Mouse (Mus musculus) 416B (cell line): ENCODE results near the gene 1700025G04Rik.

Experiments
- DNase-seq: peaks from one replicate; pipeline ENCODE4 v3.0.0; 2011; ENCODE audit warnings: low read depth

The 1700025G04Rik gene

DNA sequence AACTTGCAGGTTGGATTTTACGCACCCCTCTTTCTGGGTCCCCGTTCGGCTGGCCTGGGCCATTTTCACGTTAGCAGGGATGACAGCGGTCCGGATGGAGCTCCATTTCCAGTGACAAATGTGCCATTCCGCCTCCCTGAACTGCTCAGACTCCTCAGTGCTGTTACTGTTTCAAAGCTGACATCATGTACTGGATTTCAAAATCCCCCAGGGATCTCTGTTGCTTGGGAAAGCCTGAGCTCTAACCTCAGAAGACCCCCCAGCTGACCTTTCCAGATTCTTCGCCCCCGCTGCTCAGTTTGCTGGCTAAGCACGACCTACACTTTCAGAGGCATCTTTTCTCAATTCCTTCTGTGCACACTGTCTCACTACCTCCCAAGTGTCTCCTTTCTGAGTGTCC, 128.7 kb downstream of the 1700025G04Rik start:
- no peak for DNase-seq

DNA sequence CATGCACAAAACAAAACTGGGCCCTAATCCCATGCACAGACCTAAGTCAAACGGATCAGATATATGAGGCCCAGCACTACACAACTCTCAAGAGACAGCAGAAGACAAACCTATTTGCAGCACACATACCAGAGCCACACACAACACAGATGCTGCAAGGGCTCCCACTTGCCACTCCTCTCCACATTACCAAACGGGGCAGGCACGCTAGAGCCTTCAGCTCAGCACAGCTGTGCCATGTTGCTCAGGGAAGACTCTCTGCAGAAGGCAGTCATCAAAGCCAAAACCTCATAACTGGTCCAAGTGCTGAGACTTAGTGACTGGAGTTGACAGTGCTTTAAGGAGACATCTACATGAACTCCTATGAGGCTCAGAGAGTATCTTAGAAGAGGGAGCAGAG, 130.9 kb downstream of the 1700025G04Rik start:
- DNase-seq, result no peak

DNA sequence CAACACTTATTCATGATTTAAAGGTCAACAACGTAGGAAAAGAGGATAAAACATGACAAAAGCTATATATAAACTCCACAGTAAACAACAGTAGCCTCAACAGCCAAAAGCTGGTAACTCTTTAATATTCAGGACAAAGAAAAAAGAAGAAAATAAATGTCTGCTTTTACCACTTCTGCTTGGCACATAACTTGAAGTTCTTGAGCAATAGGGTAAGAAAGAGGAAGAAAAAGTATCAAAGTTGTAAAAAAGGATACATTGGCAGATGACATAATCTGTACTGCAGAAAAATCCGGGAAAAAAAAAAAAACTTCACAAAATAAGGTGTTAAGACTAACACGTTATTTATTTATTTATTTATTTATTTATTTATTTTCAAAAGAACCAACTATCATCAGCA, 131.5 kb downstream of the 1700025G04Rik start:
- DNase-seq, result peak; percentile 63

DNA sequence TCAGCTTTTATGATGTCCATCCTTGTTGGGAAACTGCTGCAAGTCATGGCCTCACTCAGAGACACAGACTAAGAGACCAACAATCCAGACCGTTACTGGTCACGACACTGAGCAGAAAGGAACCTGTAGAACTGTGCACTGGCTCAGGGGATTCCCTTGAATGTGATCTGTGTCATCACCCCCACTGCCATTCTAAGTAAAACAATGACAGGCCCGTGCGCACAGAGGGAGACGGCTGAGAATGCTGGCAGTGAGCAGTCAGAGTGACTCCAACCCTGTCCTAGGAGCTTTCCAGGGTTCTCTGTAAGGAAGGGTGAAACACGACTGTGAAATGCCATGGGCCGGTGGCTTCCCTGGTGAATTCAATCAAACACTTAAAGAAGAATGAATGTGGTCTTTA, 132.3 kb downstream of the 1700025G04Rik start:
- no peak for DNase-seq

DNA sequence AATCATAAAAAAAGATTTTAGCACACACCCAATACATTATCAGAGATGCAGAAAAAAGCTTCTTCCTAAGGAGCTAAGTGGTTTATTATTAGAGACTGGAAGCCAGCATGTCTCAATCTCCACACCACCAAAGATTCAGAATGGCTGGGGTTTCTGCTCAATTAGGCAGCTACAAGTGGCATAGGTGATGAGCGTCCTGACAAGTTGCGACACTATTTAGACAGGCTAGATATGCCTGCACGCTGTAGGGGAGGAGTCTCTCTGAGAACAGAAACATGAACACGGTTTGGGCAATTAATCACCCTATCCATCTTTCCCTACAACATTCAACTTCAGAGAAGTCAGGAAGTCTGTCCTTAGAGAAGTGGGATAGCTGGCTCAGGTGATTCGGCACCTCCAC, 134.1 kb downstream of the 1700025G04Rik start:
- peak; percentile 52 for DNase-seq

DNA sequence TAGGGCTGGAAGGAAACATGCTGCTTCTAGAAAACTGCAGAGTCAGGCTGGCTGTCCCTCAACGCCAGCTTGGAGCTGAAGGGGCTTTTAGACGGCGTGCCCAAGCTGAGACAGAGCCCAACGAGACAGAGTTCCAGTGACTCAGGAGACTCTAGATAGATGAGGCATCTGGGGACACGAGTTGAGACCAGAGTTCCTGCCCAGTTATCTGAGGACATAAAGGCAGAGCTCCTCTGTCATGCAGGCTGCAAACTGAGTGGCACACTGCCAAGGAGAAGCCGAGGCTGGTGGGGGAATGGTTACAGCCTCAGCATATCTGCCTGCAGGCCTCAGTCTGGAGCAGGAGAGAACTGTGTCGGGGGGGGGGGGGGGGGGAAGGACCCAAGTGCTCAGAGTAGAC, 136.4 kb downstream of the 1700025G04Rik start:
- DNase-seq, result peak; percentile 86

DNA sequence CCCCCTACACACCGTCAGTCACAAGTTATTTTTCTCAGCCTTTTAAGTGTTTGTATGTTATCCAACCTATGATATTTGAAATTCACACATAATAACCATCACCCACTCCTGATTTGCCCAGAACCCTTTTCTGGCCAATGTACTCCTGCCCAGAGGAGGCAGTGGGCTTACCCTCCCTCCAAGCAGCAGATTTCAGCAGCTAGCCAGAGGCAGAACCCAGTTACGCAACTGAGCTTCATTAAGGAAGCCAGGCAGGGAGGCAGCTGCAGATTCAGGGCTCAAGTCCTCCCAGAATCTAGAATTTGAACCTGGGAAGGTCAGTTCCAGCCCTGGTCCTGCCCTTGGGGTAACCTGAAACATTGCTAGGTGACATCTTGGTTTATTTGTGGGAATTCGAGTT, 141.9 kb downstream of the 1700025G04Rik start:
- peak; percentile 75 for DNase-seq

DNA sequence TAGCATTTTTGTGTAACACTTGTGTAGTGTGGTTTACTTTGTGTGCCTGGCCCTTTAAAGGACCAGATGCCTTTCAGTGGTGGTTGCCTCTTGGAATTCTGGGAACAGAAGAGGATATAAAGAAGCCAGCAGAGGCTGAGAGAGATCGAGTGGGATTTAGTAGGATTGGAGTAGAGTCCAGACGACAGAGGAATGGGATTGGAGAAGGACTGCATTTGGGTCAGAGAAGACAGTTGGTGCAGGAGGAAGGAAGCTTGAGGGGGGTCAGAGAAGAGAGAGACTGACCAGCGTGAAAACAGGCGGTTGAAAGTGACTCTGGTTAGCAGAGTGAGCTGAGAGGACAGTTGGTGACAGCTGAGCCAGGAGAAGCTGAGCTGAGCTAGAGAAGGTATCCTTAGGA, 142.4 kb downstream of the 1700025G04Rik start:
- peak; percentile 60 for DNase-seq

DNA sequence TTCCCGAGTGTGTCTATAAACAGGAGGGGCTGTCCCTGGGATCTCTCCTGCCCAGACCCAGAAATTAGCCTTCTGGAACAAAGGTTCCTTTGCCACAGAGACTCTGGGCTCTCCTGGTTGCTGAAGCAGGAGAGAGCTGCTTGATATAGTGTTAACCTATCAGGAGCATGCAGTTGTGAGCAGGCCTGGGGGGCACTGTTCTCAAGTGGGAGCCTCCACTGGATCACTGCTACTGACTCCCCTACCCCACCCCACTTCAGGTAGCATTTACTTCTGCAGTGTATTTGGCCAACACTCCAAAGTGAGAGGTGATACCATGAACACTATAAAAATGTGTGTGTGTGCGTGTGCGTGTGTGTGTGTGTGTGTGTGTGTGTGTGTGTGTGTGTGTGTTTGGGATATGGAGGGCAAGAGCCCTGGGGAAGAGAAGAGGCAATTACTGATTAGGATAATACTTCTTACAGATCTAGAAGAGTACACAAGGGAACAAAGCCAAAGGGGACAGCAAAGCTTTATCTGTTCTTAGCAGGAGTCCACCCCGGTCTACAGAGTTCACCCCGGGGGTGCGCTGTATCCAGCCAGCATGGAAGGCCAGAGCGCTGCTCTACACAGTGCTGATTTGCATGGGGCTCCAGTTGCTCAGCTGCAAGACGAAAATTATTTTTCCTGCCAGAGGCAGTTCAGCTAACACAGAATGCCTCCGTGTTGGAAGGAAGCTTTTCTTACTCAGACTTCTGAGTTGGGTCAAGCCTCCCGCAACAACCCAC, 145.3 kb downstream of the 1700025G04Rik start:
- DNase-seq, result no peak

DNA sequence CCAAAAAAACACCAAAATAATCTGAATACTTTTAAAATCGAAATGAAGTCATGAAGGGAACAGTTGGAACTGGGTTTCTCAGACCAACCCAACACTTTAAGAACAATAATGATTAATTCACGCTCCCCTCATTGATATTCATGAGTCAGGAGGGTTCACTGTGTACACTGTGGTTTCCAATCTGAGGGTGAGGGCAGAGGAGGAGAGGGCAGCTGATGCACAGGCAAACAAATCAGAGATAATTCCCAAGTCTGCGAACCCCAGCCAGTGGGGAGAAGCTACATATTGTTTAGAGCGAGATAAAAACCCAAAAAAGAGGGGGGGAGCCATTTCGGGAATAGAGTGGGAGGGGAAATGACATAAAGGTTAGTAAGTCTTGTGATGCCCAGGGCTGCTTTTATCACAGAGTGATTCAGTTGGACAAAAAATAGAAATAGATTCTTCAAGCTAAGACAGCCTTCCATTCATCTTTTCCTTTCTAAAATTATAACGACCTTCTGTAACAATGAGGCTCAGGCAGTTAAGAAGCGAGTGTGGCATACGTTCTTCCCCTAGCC, 146.2 kb downstream of the 1700025G04Rik start:
- DNase-seq, result no peak

DNA sequence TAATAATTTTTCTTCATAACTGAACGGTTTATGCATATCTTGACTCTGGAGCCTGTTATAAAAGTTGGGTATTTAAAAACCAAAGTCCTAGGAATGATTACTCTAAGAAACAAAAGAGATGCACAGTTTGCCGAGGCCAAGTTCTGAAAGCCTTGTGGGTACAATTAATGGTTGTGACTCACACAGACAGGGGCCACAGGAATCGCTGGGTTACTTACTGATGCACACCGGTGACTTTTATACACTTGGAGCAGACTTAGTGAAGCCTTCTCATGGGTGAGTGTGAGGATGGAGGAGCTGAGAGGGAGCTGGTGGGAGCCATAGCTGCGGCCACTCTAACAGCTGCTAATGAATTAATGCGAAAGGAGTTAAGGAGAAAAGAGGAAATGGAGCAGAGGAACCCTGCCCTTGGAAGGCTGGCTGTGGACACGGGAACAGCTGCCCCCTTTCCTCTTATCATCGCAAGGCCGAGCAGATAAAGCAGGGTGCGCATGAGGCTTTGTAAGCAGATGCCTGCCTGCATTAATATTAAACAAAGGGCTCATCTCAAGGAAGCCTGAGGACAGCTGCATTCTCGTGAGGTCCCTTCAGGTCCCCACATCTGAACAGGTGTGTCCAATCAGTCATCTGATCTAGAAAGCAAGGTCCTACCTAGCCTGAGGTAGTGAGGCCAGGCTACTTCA, 146.8 kb downstream of the 1700025G04Rik start:
- DNase-seq, result no peak

DNA sequence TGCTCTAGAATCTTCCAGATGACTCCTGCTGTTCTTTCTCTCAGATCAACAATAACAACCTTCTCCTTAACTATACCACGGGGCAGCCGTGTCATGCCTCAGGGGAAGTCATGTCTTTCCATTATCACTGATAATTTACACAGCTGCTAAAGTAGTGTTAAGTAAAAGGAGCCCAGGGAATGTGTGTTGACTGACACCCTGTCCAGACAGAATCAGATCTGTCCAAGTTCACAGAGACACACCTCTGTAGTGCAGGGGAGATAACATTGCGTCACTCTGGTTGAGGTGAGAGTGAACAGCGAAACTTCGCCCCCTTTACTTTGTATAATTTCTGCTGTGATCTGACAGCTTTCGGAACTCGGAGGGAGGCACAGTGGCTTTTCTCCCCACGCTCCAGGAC, 149.9 kb downstream of the 1700025G04Rik start:
- DNase-seq, result peak; percentile 27

DNA sequence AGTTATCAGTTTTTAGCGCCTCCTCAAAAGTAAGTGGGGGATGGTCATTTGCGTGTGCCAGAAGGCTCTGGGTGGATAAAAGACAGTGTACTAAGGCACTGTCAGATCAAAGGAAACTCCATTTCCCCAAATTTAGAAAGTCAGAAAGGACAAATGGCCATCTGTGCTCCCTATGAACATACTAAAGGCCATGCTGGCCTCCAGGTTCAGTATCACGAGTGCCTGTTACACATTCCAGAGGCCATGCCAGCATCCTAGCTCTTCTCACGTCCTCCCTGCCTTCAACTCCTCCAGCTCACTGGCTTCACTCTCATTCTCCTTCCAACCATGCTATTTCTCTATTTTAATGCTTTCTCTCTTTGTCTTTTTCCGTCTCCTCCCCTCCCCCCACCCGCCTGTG, 150.4 kb downstream of the 1700025G04Rik start:
- DNase-seq, result no peak

DNA sequence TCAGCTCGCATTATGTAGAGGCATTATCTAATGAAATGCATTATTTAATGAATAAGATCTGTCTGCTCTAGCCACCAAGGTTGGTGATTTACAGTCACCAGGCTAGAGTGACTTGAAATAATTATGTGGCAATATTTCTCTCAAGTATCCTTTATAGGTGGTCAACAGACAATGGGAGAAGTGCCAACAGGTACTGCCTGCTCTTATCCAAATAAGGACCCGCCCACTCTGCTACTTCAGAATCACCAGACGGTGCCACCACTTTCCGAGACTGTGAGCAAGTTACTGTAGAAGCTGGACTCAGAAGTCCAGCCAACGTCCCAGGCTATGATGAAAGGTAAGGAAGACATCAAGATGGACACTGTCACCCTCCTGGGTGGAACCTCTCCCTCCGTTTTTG, 156.3 kb downstream of the 1700025G04Rik start:
- DNase-seq, result no peak

DNA sequence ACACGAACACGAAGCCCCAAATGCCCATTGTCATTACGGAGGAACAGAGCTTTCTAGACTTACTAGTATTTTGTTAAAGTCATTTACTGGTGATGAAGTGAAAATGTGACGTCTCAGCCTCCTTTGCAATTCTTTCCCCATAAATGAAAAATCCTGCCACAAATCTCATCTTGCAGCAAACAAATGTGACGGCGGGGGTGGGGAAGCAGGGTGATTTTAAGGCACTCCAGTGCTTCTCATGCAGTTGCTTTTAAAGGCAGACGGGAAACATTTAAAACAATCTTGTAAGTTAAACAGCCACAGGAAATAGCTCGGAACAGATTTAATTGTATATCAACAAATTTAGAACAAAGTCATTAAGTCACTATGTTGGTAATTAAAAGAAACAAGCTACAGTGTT, 163.1 kb downstream of the 1700025G04Rik start:
- DNase-seq, result no peak

DNA sequence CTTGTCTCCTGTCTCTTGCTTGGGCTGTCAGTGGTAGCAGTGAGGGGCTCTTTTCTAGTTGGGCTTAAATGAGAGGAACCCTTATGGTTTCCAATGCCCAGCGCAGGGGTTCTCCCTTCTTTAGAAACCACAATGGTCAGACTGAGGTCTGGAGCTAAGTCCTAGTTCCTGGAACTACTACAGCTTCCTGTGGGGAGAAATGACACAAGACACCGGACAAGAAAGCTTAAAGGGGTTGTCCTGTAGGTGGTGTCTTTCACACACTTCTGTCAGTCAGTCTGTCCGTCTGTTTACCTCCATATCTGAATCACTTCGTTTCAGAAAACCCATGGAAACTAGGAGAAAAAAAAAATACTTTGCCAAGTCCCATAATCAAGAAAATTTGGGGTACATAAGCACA, 163.8 kb downstream of the 1700025G04Rik start:
- peak; percentile 71 for DNase-seq

DNA sequence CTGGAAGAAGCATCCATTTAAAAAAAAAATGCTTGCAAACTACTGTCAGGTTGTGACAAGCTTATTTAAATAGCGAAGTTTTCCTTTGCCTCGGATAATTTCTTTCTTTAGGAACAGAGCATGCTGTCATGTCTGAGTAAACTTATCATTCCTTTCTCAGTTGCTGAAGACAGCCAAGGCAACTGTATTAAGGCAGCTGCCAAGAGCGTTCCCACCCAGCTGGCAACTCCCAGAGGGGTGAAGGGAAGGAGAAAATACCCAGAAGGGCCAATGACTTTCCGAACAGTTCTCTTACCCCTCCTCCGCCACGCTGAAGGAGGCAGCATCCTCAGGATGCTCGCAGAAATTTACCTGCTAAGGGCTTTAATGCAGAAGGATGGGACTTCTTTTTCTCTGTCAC, 164.2 kb downstream of the 1700025G04Rik start:
- DNase-seq, result no peak

DNA sequence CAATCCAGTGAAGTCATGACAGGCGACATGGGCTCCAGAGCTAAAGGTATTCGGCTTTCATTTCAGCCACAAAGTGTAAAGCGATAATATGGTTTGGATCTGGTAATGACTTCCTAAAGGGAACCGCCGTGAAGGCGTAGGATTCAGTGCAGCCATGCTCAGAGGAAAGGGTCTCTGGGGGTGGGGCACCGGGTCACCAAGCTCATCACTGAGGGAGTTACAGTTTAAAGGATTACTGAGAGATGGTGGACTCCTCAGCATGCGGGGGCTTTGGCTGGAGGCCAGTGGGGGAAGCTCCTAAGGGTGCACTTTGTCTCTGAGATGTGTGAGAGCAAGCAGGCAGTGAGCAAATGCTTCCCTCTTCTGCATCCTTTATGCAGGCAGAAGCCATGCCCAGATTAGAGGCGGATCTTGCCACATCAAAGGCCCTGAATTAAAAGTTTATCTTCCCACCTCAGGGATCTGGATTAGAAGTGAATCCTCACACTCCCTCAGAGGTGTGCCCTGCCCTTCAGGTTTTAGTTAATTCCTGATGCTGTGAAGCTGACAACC, 171.0 kb downstream of the 1700025G04Rik start:
- no peak for DNase-seq

DNA sequence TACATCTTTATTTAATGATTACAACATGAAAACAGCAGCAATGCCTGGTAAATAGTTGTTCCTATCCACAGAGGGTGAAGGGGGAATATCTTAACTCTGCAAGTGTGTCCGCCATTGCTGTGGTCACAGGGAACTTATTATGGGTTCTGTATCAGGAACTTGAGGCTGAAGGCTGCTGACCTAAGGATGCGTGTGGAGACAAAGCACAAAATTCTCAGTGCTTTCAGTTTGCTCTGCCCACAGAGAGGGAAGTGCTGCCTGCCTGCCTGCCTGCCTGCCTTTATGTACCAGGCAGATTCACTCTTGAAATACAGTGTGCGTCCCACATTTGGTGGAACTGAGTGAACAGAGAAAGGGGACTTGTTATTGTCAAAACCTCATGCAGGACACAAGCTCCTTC, 172.2 kb downstream of the 1700025G04Rik start:
- DNase-seq, result no peak

DNA sequence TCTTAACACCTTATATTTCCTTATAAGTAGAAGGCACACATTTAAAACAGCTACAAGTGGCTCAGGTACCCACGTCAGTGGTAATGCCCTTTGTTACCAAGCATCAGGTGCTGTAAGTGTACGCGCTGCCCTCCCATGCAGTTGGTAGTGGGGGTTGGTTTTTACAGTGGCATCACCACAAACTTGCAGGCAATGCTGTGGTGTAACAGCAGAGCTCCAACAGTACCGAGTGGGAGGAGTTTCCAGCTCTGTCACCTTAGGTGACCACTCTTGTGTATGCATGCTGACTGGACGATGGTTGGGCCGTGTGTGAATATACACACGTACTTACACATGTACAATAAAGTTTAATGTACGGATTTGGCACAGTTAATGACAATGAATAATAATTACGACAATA, 175.4 kb downstream of the 1700025G04Rik start:
- no peak for DNase-seq

DNA sequence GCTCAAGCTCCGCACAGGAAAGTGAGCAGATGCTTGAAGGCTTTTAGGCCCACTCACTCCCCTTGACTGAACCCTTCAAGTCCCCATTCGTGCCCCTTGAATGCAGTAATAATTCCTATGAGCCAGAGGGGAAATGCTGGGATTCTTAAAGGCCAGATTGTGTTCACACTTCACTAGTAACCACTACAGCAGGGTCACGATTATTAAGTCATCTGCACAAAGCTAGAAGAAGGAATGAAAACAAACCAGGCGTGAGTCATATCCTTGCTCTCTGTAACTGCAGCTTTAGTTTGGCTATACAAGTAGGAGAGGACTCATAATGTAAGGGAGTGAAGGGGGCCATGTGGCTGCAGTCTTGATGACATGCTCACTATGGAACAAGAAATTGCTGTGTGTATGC, 182.9 kb downstream of the 1700025G04Rik start:
- DNase-seq, result peak; percentile 71

DNA sequence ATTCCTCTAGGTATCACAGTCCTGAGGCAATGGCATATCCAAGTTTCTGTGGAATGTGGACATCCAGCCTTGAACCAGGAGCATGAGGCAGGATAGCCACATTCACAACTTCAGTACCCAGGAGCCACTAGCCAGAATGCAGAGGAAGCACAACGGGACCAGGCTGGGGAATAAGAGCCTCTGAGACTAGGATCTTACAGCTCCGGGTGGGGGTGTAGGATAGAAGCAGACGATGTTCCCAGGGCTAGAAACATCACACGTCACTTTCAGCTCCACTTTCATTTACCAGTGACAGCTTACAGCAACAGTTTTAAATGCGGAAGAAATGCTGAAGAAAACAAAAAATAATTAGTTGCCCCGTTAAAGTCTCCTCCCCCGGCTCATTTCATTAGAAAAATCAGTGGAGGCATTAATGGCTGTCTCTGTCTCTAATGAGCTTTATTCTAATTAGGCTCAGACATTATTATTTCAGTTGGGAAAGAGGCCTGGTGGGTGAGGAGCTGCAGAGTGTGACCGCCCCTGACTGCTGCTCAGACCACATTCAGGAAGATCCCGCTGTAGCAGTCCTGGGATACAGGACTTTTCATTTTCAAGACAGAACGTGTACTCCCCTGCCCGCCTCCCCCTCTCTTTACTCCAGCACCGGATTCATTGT, 189.1 kb downstream of the 1700025G04Rik start:
- DNase-seq, result no peak

DNA sequence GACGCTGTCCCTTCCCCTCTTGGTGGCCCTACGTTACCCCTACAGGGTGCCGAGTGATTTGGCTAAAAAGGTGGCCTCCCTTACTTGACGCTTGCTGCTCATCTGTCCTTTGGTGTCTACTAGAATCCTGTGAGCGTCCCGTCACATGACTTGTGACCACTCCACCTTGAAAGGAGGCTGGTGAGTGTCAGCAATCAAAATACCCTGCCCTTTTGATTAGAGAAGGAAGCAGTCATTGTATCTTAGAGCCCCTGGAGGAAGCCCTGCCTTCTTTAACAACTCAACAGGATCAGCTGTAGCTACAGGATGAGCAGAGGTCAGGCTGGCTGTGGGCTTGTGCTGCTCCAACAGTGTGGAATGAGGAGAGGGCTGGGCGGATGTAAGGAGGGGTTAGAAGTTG, 190.0 kb downstream of the 1700025G04Rik start:
- DNase-seq, result no peak
